Mouse (Mus musculus): ENCODE measurements around the gene Prkci.

DNA sequence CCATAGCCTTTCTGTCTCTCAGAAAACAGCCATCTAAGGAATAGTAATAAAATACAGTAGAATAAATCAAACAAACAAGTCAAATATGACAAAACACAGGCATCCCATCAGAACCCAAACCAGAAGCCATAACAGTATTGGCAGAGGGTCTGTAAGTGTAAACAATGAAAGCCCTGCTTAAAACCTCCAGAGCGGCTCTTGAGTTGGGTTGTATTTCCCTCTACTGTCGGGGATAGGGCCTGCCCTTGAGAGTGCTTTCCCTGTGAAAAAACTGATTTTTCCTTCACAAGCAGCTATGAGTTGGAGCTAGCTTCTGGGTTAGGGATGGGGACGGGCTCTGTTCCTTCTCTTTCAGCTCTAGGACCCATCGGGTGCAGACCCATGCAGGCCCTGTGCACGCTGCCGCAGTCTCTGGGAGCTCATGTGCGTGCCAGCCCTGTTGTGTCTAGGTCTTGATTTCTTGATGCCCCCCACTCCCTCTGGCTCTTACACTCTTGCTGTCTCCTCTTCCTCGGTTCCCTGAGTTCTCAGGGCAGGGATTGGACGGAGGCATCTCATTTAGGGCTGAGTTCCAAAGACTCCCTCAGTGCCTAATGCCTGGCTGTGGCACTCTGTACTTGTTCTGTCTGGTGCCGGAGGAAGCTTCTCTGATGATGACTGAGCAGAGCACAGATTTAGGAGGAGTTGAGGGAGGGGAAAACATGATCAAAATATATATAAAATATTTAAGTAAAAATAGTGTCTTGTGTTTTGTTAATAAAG lies 20.3 kb downstream of the Prkci start:
- TF ChIP-seq POLR2A (IDR thresholded peaks at IDR 0.05; ENCODE audit: extremely low read depth, insufficient read depth, low read length) (no peak), CTCF (IDR thresholded peaks at IDR 0.05; ENCODE audit: low read depth, low read length) (no peak)

All from liver, adult 2 months (tissue).